Mouse (Mus musculus) liver, adult 2 months (tissue): ENCODE measurements around the gene Syne2. TPM values are rescaled to one million over a fixed set of nuclear protein-coding genes. Genes with fewer than 3 reads are reported as not detected.
"Not testable (repeated sequence)": the region's sequence is repeated elsewhere in the genome, so short reads cannot be mapped to it uniquely, and the experiment has no call there.

Experiments used
- DNase-seq: peaks from one replicate; pipeline ENCODE4 v3.0.0-alpha.2; 2011; ENCODE audit warnings: low read depth, low spot score; ENCODE audit errors: extremely low read depth
- H3K27ac ChIP-seq: fragments of 200-500 bp; replicated peaks from 2 replicates; pipeline ENCODE4 v1.5.1; 2012; ENCODE audit warnings: low read depth, mild to moderate bottlenecking, control low read depth, inconsistent platforms, low read length; ENCODE audit not compliant: insufficient read depth
- H3K27me3 ChIP-seq: fragments of 200-500 bp; 2 replicates; pipeline ENCODE4 v1.6.1; 2012; ENCODE audit warnings: mild to moderate bottlenecking, moderate library complexity, low read length, inconsistent platforms; ENCODE audit not compliant: control insufficient read depth, insufficient read depth
- H3K36me3 ChIP-seq: fragments of 200-500 bp; 2 replicates; pipeline ENCODE4 v1.6.1; 2012; ENCODE audit warnings: low read length, inconsistent platforms; ENCODE audit not compliant: control insufficient read depth, insufficient read depth
- H3K4me1 ChIP-seq: fragments of 200-500 bp; 2 replicates; pipeline ENCODE4 v1.6.1; 2011; ENCODE audit warnings: low read length; ENCODE audit not compliant: control insufficient read depth, insufficient read depth
- H3K4me3 ChIP-seq: fragments of 200-500 bp; 2 replicates; pipeline ENCODE4 v1.5.1; 2011; ENCODE audit warnings: low read depth, mild to moderate bottlenecking, control low read depth, low read length, moderate library complexity; ENCODE audit not compliant: insufficient read depth
- H3K79me2 ChIP-seq: fragments of 200-500 bp; 2 replicates; pipeline ENCODE4 v1.6.1; 2012; ENCODE audit warnings: inconsistent platforms, mild to moderate bottlenecking, low read length, moderate library complexity; ENCODE audit not compliant: control insufficient read depth, insufficient read depth
- H3K9ac ChIP-seq: fragments of 200-500 bp; 2 replicates; pipeline ENCODE4 v1.6.1; 2012; ENCODE audit warnings: low read depth, mild to moderate bottlenecking, control low read depth, inconsistent platforms, low read length
- CTCF ChIP-seq: fragments of 200-500 bp; IDR thresholded peaks from 2 replicates; pipeline ENCODE4 v1.5.1; 2011; ENCODE audit warnings: low read depth, low read length, control low read depth
- POLR2A ChIP-seq: fragments of 200-500 bp; IDR thresholded peaks from 2 replicates; pipeline ENCODE4 v1.6.1; 2011; ENCODE audit warnings: low read length, control low read depth; ENCODE audit not compliant: insufficient read depth; ENCODE audit errors: extremely low read depth
- WGBS: fragments of 180-500 bp; shearing (Covaris S2); methylation state at CpG from one replicate; pipeline ENCODE4 v1.1.7; 2018; 5-methylcytosine and 5-hydroxymethylcytosine counted together
- polyA plus RNA-seq: library from polyadenylated mRNA; depleted of rRNA; stranded (reverse); fragments of >200 nt; gene quantifications from 2 replicates; pipeline ENCODE4 v1.2.3, GENCODE M21; 2012; rRNA removed
- total RNA-seq: library from RNA; depleted of rRNA; stranded (reverse); fragments of >200 nt; gene quantifications from 2 replicates; pipeline ENCODE4 v1.2.3, GENCODE M21; 2014; rRNA removed

The Syne2 gene
- total and polyA plus RNA-seq, 2 experiments = 12.0 to 31.3 TPM

DNA sequence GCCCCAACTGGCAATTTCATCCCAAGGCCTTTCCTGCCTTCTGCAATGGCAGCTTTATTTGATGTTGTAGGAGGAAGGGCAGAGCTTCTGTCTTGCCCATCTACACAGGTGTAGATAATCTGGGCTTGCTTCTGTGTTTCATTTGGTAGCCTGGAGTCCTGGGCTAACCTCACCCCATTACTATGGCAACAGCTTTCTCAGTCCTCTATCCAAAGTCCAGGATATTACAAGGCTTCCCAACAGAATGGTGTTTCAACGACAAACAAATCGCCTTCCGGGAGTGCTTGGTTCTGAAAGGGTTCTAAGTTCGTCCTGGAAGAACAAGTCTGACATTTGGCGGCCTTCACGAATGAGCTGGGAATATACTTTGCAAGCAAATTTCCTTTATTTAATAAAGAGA, 313.0 kb downstream of the Syne2 start:
- no peaks in the 10 kb centered on the region for H3K4me1 ChIP-seq
- H3K27ac ChIP-seq = no peak overlapping the region
- H3K79me2 ChIP-seq = no peaks in the 10 kb centered on the region
- H3K36me3 ChIP-seq = no peaks in the 10 kb centered on the region
- no peaks in the 10 kb centered on the region for H3K27me3 ChIP-seq
- no peak overlapping the region for H3K4me3 ChIP-seq
- H3K9ac ChIP-seq = no peak overlapping the region
- DNase-seq = peak; percentile 79
- TF ChIP-seq POLR2A = no peak
- 32% methylated on average over 6 of the region's 6 CpGs for WGBS

DNA sequence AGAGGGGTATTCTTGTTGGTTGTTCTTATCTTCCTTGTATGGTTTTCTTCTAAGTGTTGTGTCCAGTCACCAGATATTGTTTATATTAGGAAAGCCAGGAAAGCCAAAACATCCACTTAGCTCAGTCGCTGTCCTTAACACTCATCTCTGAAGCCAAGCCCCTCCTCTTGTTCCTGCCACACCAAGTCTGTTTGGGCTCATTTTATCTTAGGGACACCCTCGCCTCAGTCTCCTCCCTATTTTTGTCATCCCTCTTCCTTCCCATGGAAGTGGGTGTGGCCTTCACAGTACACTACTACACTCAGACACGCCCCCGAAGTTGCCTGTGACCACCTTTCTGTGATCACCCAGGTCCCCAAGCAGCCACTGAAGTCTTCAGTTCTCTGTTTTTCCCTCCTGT, 314.7 kb downstream of the Syne2 start:
- H3K27ac ChIP-seq = no peak overlapping the region
- H3K27me3 ChIP-seq = no peaks in the 10 kb centered on the region
- WGBS = 75% methylated on average over 4 of the region's 4 CpGs
- no peaks in the 10 kb centered on the region for H3K4me1 ChIP-seq
- DNase-seq = peak; percentile 19
- TF ChIP-seq POLR2A (no peak), CTCF (no peak)
- no peak overlapping the region for H3K4me3 ChIP-seq
- H3K79me2 ChIP-seq = no peaks in the 10 kb centered on the region
- H3K9ac ChIP-seq = no peak overlapping the region
- no peaks in the 10 kb centered on the region for H3K36me3 ChIP-seq

DNA sequence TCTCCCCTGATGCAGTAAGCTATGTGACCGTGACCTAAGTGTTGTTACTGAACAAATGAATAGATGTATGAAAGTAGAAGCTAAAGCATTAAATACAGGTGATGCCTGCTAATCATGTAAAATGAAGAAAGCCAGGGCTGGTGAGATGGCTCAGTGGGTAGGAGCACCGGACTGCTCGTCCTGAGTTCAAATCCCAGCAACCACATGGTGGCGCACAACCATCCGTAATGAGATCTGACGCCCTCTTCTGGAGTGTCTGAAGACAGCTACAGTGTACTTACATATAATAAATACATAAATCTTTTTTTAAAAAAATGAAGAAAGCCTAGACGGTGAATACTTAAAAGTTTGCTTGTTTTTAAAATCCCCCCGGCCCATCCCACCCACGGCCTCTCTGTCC, 315.1 kb downstream of the Syne2 start:
- not testable (repeated sequence) for H3K27me3 ChIP-seq, H3K9ac ChIP-seq, H3K4me1 ChIP-seq, H3K4me3 ChIP-seq, H3K79me2 ChIP-seq, H3K27ac ChIP-seq, H3K36me3 ChIP-seq, DNase-seq
- 84% methylated on average over 9 of the region's 9 CpGs for WGBS

DNA sequence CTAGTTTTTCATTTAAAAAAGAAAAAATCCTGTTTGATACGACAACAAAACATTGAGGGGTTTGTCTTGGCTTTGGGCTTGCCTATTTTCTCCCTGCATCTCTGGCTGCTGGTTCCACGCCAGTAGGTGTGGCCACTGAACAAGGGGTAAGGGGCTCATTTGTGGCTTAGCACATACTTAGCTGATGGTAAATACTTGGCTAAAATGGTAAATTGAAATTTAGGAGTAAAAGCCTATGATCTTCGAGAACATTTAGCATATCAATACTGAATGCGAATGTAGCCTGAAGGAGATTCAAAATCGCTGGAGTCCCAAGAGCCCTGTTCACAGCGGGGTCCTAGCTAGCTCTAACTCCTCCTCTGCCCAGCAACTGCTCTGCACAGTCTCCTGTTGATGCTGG, 318.8 kb downstream of the Syne2 start:
- no peak overlapping the region for H3K4me3 ChIP-seq
- no peaks in the 10 kb centered on the region for H3K4me1 ChIP-seq
- H3K27me3 ChIP-seq = no peaks in the 10 kb centered on the region
- no peaks in the 10 kb centered on the region for H3K79me2 ChIP-seq
- H3K9ac ChIP-seq = no peak overlapping the region
- no peaks in the 10 kb centered on the region for H3K36me3 ChIP-seq
- no peak for DNase-seq
- 59% methylated on average over 6 of the region's 6 CpGs for WGBS
- no peak for TF ChIP-seq CTCF
- no peak for TF ChIP-seq POLR2A
- H3K27ac ChIP-seq = no peak overlapping the region

DNA sequence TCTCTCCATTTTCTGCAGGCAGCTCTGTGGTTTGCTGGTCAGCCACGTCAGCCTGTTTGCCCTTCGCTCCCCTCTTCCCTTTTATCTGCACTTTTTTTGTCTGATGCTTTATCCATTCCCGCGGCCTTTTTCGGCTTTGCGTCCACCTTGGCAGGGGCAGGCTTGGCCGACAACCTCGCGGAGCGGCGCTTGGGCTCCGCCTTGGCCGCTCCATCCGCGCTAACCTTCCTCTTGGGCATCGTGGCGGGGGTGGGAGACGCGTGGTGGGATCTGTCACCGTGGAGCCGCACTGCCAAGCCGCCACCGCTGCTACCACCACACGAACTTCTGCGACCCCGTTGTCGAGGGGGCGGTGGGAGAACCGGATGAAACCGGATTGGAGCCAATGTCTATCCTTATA, 334.5 kb downstream of the Syne2 start:
- H3K4me3 ChIP-seq, H3K9ac ChIP-seq, DNase-seq, H3K79me2 ChIP-seq, H3K4me1 ChIP-seq, H3K27ac ChIP-seq, H3K27me3 ChIP-seq, H3K36me3 ChIP-seq: not testable (repeated sequence)
- WGBS = 18% methylated on average over 30 of the region's 30 CpGs

Other genes starting within 250 kb of the Syne2 start
- 19.2 and 21.3 TPM in 2 replicates for gene Ppp2r5e, start 221.9 kb upstream of the Syne2 start, total RNA-seq
- 8.2 and 11.4 TPM in 2 replicates for gene Ppp2r5e, start 221.9 kb upstream of the Syne2 start, polyA plus RNA-seq
- 1.8 and 2.3 TPM in 2 replicates for gene Wdr89, start 148.6 kb upstream of the Syne2 start, total RNA-seq
- gene Wdr89, start 148.6 kb upstream of the Syne2 start, polyA plus RNA-seq = 1.9 and 2.1 TPM in 2 replicates
- 42.8 and 45.7 TPM in 2 replicates for gene Sgpp1, start 82.4 kb upstream of the Syne2 start, total RNA-seq
- gene Sgpp1, start 82.4 kb upstream of the Syne2 start, polyA plus RNA-seq = 36.1 and 42.2 TPM in 2 replicates